Mouse (Mus musculus) 3T3-L1 (cell line): ENCODE results near the gene Ufd1.

Source experiments
- DNase-seq: peaks from one replicate; pipeline ENCODE4 v3.0.0-alpha.2; 2015; ENCODE audit warnings: low read depth, low spot score

The Ufd1 gene

GRCm38 (mm10) chr16:18811468-18812384 is at the start of gene Ufd1, which contains the start of gene Cdc45:
TSS of gene Ufd1 (plus strand) at chr16:18811779.
TSS of gene Cdc45 (minus strand) at chr16:18811987.
- peak; percentile 100 for DNase-seq

GRCm38 (mm10) chr16:18762960-18763359 is 48.6 kb upstream of the Ufd1 start:
- no peak for DNase-seq

- DNase-seq = no peak
Measured at GRCm38 (mm10) chr16:18766390-18766789, 45.2 kb upstream of the Ufd1 start.

- no peak for DNase-seq
Measured at GRCm38 (mm10) chr16:18769501-18769900, 42.1 kb upstream of the Ufd1 start.

GRCm38 (mm10) chr16:18773936-18774335 is 37.6 kb upstream of the Ufd1 start:
- no peak for DNase-seq

GRCm38 (mm10) chr16:18775621-18776555 is 35.7 kb upstream of the Ufd1 start:
- DNase-seq = no peak

- DNase-seq = no peak
Measured at GRCm38 (mm10) chr16:18776556-18777100, 35.0 kb upstream of the Ufd1 start, which contains the start of gene Cldn5. TSS of gene Cldn5 (plus strand) at chr16:18776847.

GRCm38 (mm10) chr16:18777101-18778080 is 34.2 kb upstream of the Ufd1 start:
- no peak for DNase-seq

GRCm38 (mm10) chr16:18778461-18778860 is 33.1 kb upstream of the Ufd1 start:
- no peak for DNase-seq

- no peak for DNase-seq
Measured at GRCm38 (mm10) chr16:18781810-18782209, 29.8 kb upstream of the Ufd1 start.

- DNase-seq = no peak
Measured at GRCm38 (mm10) chr16:18785025-18785424, 26.6 kb upstream of the Ufd1 start.

GRCm38 (mm10) chr16:18785485-18785884 is 26.1 kb upstream of the Ufd1 start:
- DNase-seq = no peak

GRCm38 (mm10) chr16:18786652-18787051 is 24.9 kb upstream of the Ufd1 start:
- DNase-seq = no peak

- DNase-seq = peak; percentile 95
Measured at GRCm38 (mm10) chr16:18788627-18789406, 22.8 kb upstream of the Ufd1 start.

GRCm38 (mm10) chr16:18795223-18795899 is 16.2 kb upstream of the Ufd1 start:
- DNase-seq = peak; percentile 95

GRCm38 (mm10) chr16:18796645-18797044 is 14.9 kb upstream of the Ufd1 start:
- DNase-seq = peak; percentile 81

GRCm38 (mm10) chr16:18798151-18798550 is 13.4 kb upstream of the Ufd1 start:
- no peak for DNase-seq

GRCm38 (mm10) chr16:18798841-18799240 is 12.7 kb upstream of the Ufd1 start:
- peak; percentile 80 for DNase-seq

- no peak for DNase-seq
Measured at GRCm38 (mm10) chr16:18805746-18806145, 5.8 kb upstream of the Ufd1 start.
